Mouse (Mus musculus) v-Abl transformed pro-B cells (cell line): Measurements from ENCODE around the gene Pamr1.

ENCODE experiments used
- in situ Hi-C, 2 experiments: fragments of 400-800 bp; cut with MboI; formaldehyde crosslinking; loops; one replicate each; pipeline ENCODE4 v1.15.1; 2025; ENCODE audit not compliant: unreplicated experiment in 2 of 2

Gene Pamr1

DNA sequence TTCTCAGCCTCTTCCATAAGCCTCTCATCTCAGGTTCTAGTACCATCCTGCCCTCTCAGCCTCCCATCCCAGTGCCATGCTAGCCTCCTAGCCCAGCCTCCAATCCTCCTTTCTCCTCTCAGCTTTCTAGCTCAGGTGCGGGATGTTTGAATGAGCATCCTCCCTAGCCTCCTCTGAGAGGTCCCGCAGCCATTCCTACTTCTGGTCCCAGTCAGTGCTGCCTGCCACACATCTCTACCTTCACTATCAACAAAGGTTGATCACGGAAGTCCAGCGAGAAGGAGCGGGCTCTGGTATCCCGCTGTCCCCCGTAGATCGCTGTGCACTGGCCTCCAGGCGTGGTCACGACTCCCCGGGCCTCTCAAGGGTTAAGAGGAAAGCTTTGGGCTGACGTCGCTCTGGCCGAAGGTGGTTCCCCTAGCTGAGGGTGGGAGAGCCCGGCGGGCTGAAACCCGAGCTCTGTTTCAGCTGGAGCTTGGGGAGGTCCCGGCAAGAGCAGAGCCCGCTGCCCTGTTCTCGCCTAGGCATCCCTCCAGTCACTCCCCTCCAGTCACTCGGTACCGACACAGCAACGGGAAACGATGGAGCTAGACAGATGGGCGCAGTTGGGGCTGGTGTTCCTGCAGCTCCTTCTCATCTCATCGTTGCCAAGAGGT is at the start of gene Pamr1:
TSS of gene Pamr1 (plus strand) at position 402 of the 656 bp plus-strand sequence.
- in situ Hi-C loops, result no loop called here

DNA sequence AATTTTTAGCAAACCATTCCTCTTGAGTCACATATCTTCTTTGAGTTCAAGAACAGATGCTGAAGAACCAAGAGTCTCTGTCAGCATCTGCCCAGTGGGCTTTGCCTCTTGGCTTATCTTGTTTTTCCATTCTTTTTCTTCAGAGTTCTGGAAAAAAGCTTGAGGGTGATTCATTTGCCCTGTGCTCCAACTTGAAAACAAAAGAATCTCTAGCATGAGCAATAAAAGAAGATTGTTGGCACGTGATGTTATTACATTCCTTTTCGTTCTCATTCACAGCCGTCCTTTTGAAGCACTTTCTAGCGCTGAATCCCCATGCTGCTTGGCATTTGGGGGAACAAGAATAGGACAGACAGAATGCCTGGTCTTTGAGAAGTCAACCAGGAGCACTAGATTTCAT is 42.2 kb upstream of the Pamr1 start:
- in situ Hi-C loops, result no loop called here

DNA sequence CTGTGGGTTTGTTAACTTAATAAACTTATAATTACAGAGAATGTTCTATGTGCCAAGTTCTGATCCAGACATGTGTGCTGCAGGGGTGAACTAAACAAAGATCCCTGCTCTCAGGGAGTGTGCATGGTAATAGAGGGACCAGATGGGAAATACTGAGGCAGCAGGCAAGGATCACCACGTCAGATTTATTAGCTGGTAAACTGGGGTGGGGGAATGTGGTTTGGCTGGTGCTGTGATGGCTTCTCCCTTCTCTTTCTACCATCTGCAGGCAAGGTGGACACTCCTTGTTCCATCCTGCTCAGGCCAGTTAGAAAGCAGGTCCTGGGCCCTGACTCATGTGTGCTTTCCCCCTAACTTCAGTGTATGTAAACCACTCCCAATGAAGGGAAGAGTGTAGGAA is 41.7 kb upstream of the Pamr1 start:
- in situ Hi-C loops, result no loop called here

DNA sequence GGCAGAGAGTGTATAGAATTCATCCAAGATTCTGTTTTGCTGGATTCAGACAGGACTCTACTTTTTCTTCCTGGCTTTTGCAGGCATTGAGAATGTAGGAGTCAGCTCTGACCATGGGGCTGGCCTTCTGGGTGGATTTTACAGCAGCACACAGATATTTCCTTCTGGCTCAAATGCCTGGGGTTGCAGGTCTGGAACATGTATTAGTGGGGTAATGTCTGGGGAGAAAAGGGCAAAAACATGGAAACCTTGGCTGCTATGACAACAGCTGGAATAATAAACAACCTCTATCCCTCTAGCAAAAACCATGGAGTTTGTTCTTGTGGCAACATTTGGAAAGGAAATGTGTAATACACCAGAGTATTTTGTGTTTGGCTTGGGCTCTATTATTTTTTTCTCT is 29.9 kb upstream of the Pamr1 start:
- in situ Hi-C loops, result no loop called here

DNA sequence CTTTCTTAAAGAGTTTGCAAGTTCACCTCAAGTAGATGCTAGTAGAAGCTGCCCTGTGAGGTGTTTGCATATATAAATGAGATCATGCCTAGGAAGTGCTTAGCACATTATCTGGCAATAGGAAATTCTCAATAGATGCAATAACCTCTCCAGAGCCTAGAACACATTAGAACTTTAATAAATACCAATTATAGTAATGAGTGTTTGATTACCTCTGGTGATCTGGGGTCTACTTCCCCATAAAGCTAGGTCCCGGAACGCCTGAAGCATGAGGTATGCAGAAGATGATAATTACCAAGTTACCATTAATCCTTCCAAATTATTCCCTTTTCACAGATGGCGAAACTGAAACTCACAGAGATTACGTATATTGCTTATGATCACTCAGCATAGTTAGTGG is 22.2 kb upstream of the Pamr1 start:
- in situ Hi-C loops, result no loop called here

DNA sequence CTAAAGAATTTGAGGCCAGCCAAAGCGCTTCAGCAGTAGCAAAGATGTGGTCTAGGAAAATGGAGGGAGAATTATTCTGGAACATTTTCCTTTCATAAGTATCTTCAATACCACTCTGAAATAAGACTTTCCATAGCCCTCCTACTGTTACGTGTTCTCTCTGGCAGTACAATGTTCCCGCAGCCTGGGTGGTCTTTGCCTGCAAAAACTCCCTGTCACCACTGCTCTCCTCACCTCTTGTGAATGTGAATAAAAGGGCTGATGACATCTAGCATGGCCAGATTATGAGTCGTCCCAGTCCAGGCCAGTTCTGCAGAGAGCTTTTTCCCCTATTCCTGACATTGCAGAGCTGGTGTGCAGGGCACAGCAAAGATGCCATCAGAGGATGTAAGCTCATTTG is 16.4 kb upstream of the Pamr1 start:
- in situ Hi-C loops, result no loop called here

DNA sequence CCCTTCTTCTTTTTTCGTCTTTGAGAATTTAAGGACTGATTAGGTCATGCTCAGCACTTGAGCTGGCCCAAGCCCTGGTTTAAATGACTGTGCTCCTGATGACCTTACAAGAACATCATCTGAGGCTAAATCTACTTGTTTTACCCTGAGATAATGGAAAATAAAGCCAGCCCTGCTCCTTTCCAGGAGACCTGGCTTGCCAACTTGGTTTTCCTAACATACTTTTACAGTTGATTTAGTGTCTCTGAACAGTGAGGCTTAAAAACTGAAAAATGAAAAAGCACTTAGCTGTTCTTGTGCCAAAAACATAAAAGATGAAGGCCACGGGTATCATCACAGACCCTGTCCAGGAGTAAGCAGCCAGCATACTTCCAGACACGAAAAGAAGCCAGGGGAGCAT is 13.0 kb upstream of the Pamr1 start:
- in situ Hi-C loops, result no loop called here

DNA sequence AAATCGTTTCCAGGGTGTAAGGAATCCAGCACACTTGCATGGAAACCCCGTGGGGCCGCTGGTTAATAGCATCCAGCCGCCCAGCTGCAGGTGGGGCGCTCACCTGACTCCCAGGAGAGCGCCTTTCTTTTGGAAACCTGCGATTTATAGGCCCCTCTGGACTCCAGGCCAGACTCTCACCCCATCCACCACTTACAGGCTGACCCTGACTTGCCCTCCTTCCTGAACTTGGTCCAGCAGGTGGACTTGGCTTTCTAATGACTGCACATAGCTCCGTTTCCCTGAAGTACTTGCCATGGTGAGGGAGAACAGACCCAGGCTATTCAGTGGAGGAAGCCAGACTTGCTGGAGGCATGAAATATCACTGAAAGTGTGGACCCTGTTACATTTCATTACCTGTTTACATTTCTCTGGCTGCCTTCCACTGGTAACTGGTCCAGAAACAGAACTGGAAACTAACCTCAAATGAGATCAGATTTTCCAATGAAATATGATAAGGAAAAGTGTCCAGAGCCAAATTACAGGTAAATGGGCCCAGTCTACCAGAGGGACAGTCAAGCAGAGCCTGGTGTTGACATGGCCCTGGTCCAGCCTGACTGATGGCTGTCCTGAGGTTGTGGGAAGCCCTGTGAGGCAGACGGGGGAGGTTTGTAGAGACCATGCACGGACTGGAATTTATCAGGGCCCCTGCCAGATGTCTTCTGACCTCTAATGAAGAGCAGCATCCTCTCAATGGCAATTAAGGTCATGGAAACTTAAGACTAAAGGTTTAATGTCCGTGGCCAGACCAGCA is 9.2 kb upstream of the Pamr1 start:
- in situ Hi-C loops, result no loop called here

DNA sequence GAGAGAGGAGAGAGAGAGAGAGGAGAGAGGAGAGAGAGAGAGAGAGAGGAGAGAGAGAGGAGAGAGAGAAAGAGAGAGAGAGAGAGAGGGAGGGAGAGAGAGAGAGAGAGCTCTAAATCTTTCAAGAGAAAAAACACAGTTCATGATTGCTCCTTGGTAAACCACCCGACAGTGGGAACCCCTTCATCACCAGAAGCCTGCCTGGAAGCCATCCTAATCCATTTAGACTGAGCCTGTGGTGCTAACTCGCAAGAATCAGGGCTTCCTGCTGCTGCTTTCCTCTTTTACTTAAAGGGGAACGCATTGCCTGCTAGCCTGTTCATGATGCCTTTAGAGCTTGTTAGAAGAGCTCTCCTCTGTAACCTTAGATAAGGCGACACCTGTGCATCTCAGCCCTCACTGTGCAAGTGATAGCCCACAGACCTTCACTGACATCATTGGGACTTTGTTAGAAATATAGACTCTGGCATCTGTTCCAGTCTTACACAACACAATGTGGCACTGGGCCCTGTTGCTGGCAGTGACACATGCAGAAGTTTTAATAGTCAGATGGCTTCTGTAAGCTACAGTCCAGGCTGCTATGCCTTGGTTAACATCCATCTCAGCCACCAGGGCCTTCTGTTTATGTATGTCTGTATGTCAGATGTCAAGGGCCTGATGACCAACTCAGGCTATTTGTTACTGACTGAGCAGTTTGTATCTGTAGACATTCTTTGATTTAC is 8.2 kb upstream of the Pamr1 start:
- in situ Hi-C loops, result no loop called here

DNA sequence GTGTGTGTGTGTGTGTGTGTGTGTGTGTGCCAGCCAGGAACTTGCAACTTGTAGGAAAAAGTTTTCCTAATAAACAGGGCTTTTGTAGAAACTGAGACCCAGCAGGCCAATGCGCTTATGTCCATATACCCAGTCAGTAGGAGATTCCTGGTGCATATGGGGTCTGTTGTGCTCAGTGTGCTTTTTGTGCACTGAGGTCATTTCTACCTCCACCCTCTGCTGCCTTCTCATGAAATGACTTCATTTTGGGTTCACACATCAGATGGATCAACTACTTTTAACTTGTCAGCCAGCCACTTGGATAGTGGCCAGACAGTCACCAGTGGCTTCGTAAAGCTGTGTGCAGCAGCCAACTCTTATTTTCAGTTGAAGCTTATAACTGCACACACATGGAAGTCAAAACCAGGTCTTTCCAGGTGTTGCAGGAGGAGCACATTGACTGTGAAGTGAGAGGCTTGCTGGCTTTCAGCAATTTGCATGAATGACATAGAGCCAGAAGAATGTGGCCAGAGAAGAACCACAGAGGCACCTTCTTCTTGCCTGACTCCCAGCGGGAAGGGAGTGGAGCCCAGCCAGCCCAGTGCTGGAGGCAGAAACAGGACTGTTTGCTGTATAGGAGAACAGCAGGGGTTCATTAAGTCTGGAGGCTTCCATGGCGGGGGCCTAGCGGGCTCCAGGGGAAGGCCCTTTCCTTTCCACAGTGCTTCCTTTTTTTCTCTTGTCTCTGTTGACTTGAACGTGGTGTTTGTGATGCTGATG is 5.7 kb upstream of the Pamr1 start:
- in situ Hi-C loops, result no loop called here

DNA sequence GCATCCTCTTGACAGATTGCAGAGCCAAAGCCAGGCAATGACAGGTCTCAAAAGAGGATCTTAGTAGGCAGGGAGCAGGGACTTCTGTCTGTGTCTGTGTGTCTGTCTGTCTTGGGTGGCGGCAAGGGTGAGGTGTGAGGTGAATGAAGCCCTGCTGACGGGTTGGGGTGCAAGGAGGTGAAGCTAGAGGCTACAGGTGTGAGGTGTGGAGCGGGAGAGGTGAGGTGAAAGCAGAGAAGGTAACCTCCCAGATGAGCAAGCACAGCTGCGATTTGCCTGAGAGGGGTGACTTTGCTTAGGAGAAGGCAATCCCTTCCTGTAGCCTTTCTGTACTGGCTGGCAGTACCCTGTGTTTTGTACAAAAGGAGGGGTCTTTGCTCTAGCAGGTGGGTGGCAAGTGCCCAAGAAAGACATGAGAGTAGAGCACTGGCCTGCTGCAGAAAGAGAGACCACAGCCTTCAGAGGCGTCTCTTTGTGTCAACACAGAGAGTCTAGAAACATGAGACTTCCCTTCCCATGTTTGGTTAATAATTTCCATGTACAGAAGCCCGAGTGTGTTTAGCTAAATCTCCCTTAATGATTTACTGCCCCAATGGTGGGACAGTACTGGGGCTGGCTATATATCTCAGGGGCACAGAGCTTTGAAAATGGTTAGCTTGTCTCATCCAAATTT is 1.2 kb downstream of the Pamr1 start:
- in situ Hi-C loops, result no loop called here

DNA sequence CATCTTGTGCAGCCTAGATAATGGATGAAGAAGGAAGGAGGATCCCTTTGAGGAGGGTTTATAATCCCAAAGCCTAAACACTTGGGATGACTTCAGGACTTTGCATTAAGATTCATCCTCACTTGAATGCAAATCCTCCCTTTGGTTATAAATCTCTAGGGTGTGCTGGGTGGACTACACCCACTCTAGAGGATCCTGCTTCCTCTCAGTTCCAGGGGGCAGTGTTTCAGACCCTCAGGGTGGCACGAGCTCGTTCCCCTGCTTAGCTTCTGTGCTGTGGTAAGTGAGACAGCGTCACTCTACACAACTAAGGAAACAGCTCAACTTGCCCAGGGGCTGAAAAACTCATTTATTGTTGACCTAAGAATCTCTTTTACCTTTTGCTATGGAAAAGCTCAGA is 1.8 kb downstream of the Pamr1 start:
- in situ Hi-C loops, result no loop called here

DNA sequence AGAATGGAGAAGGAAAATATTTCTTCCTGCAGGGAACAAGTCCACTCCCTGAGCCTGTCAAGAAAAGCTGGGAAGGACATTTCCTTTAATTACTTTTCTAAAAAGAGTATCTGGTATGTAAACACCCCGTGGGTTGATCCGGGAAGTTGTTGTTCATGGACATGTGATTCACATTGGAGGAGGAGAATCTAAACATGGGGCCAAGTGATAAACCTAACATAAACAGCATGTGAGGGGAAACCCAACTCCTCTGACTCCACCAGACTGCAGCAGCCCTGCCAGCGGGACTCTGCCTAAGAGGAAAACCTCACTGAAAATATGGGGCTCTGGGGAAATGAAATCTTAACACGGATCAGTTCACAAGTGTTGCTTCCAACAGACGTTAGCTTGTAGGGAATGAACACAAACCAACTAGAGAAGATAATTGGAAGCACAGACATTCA is 2.3 kb downstream of the Pamr1 start:
- in situ Hi-C loops, result no loop called here

DNA sequence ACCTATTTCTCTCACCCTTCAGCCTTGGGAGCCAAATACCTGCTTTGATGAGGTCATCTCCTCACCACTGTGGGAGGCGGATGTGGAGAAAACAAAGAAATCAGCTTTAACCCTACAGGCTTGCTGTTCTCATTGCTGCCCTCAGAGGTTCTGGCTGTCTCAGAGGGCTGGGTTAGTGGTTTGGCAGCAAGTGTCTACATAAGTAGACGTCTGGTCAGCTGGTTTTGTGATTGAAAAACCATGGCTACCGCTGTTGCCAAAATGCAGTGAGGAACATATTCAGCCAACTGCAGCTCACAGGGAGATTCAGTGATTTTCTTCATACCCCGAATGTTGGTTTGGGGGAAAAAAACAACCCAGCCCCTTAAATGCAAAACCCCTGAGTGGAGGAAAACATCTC is 7.3 kb downstream of the Pamr1 start:
- in situ Hi-C loops, result no loop called here

DNA sequence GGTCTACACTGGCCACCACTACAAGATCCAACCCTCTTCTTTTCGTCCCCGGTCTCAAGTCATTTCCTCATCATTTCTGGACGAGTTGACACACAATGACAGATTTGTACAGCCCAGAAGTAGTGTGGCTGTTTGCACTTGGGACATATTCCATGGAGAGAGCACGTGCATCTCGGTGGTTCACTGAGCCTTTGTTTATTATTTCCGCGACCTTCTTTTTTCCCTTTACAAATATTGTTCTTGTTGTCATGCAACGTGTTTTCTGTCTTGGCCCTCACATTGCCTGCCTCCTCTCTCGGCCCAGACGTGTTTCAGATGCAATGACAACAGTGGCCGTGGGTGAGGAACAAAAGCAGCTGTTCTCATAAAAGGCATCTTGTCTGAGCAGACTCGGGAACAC is 9.2 kb downstream of the Pamr1 start:
- in situ Hi-C loops, result no loop called here

DNA sequence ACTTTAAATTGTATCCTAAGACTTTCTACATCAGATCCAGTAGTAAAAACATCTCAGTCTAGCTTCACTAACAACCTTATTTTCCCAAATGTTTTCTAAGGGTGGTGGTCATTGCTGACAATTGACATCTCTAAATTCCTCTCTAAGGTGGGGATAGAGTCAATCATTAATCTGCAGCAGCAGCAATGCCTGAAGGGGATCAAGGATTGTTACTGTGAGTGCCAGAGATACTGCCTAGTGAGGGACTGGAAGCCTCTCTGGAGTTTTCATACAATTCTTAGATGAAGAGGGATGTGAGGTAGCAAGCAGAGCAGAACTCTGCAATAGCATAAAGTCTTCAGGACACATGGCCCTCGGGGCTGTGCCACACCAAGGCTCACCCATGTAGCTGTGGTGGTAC is 14.0 kb downstream of the Pamr1 start:
- in situ Hi-C loops, result no loop called here

DNA sequence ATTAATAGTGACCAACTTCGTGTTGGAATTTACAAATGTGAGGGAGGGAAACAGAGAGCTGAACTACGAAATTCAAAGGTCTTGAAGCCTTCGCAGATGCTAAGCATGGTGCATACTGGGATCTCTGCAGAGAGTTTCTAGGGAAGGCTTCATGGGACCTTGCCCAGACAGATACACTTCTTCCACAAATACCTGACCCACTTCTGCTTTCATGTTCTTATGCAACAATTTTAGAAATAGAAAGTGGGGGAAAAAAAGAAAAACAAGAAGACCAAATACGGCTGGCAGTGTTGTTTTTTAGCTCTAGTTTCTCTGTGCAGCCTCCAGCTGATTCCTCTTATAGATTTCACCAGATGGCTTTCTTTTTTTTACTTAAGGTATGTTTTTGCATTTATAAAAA is 29.4 kb downstream of the Pamr1 start:
- in situ Hi-C loops, result no loop called here

DNA sequence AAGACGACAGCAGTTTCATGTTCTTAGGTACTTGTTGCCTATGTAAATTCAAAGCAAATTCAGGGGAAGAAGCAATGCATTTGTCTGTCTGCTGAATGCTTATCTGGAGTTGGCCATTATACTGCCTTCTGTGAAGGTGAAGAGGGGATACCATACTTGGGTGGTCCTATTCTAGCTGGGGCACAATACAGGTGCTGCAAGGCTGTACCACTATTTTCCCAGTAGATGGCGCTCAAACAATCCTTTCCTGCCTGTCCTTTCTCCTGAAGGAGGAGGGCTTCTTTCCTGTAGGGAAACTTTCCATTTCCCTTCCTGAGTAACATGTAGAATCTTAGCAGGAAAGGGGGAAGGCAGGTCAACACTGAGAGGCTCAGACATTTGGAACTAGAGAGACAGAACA is 40.2 kb downstream of the Pamr1 start:
- in situ Hi-C loops, result loop anchor here (5.0 to 10.0 kb wide), 4 partner anchors 425 to 757 kb away; no protein-coding TSS in a partner anchor

DNA sequence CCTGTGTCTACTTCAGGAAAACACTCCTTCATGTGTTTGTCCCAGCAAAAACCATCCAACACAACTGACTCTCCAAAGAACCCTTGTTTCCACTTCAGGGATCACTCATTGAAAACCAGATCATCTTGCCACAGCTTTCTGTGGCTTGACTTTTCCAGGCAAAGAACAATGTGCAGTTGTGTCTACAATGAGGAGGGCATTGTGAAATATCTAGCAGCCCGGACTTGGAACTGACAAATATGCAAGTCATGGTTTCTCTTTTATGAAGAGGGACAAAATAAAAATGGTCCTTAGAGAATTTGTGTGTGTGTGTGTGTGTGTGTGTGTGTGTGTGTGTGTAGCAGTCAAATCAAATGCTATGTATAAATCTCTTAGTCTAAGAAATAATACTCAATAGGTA is 44.7 kb downstream of the Pamr1 start:
- in situ Hi-C loops, result loop anchor here in 1 of 2 experiments (5.0 kb wide), 1 partner anchor 493 kb away; no protein-coding TSS in a partner anchor

DNA sequence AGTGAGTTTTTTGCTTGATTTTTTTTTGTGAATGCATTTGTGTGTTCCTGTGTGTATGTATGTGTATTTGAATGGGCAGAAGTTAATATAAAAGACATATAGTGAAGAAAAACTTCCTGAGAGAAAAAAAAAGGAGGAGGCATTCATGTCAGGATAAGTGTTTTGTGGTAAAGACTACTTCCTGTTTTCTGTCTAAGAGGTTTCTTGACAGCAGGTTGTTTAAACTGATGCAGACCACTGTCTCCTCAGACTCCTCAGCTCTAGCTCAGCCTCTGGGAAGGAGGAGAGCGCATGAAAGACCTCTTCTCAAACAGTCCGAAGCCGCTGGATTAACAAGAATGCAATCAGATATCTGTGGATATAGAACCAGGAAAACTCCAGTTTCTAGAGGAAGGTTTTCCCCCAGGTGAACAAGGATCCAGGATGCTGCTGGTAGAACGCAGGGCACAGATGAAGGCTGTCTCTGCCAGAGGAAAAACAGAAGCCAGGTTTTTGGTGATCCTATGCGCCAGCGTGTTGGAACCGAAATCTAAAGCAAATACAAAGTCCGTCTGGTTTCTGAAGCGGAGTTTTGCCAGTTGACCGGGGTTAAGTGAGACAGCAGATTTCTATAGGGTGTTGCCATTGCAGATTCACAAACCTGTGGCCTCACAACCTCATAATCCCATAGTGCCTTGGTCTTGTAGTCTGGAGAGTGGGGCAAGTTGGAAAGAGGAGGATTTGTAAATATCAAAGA is 45.8 kb downstream of the Pamr1 start:
- in situ Hi-C loops, result no loop called here
